Mouse (Mus musculus) MEL-GATA-1-ER (cell line): ENCODE data around the gene 1110065P20Rik.

Source experiments
- DNase-seq: peaks from one replicate; pipeline ENCODE4 v3.0.0-alpha.2; 2012; ENCODE audit warnings: low read depth; ENCODE audit errors: extremely low read depth

1110065P20Rik gene

GRCm38 (mm10) chr4:124850933-124851658, at the start of gene 1110065P20Rik:
Gene 1110065P20Rik (minus strand): TSS chr4:124851196.
- peak; percentile 68 for DNase-seq

- DNase-seq = peak; percentile 33
Measured at GRCm38 (mm10) chr4:124899906-124900305, 48.9 kb upstream of the 1110065P20Rik start.

GRCm38 (mm10) chr4:124898428-124898827, 47.4 kb upstream of the 1110065P20Rik start:
- no peak for DNase-seq

- DNase-seq = no peak
Measured at GRCm38 (mm10) chr4:124894508-124895428, 43.8 kb upstream of the 1110065P20Rik start.

- DNase-seq = no peak
Measured at GRCm38 (mm10) chr4:124893769-124894168, 42.8 kb upstream of the 1110065P20Rik start.

GRCm38 (mm10) chr4:124890831-124891230, 39.8 kb upstream of the 1110065P20Rik start:
- DNase-seq = no peak

- no peak for DNase-seq
Measured at GRCm38 (mm10) chr4:124889935-124890334, 38.9 kb upstream of the 1110065P20Rik start.

GRCm38 (mm10) chr4:124888702-124889101, 37.7 kb upstream of the 1110065P20Rik start:
- DNase-seq = no peak

- no peak for DNase-seq
Measured at GRCm38 (mm10) chr4:124882151-124882729, 31.2 kb upstream of the 1110065P20Rik start.

GRCm38 (mm10) chr4:124881341-124881908, 30.4 kb upstream of the 1110065P20Rik start:
- DNase-seq = no peak

GRCm38 (mm10) chr4:124880599-124880998, 29.6 kb upstream of the 1110065P20Rik start, which contains the start of gene Epha10:
Gene Epha10 (plus strand): TSS chr4:124880899.
- no peak for DNase-seq

GRCm38 (mm10) chr4:124872719-124873118, 21.7 kb upstream of the 1110065P20Rik start:
- DNase-seq = no peak

GRCm38 (mm10) chr4:124861283-124862188, 10.5 kb upstream of the 1110065P20Rik start, which contains the start of gene Maneal:
Gene Maneal (minus strand): TSS chr4:124862171.
- no peak for DNase-seq

GRCm38 (mm10) chr4:124860446-124860845, 9.4 kb upstream of the 1110065P20Rik start:
- no peak for DNase-seq

GRCm38 (mm10) chr4:124858370-124858769, 7.4 kb upstream of the 1110065P20Rik start:
- DNase-seq = no peak

GRCm38 (mm10) chr4:124856294-124856693, 5.3 kb upstream of the 1110065P20Rik start:
- no peak for DNase-seq

- DNase-seq = peak; percentile 72
Measured at GRCm38 (mm10) chr4:124850261-124850913, 609 bp downstream of the 1110065P20Rik start, which contains the start of gene Yrdc. Gene Yrdc (plus strand): TSS chr4:124850679.

GRCm38 (mm10) chr4:124849631-124850260, 1.2 kb downstream of the 1110065P20Rik start:
- no peak for DNase-seq

- peak; percentile 77 for DNase-seq
Measured at GRCm38 (mm10) chr4:124847573-124847972, 3.4 kb downstream of the 1110065P20Rik start.
